Mouse (Mus musculus): ENCODE measurements around the gene Errfi1. TPM values are rescaled to one million over a fixed set of nuclear protein-coding genes. Genes with fewer than 3 reads are reported as not detected.
A peak's percentile ranks its signal among the peaks of the same experiment; 100 is the strongest.
"Not testable (repeated sequence)": the region's sequence is repeated elsewhere in the genome, so short reads cannot be mapped to it uniquely, and the experiment has no call there.

The Errfi1 gene
- polyA plus RNA-seq, 1 experiment from 2014 or later: 10.7 TPM

DNA sequence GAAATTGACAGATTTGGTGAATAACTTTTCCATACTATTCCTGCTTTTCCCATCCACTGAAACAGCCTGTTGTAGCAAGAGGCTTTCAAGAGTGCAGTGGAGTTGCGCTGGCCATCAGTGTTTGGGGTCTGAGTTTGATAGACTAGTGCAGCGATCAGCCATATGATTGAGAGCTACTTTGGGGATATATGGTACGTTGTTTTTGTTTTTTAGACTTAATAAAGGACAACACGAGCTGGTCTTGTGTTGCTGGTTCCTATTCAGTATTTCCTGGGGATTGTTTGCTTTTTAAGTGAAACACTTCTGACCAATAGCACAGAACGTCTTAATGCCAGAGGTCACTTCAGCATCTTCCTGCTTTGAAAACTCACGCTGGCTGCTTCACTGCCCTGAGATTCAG is 14.4 kb downstream of the Errfi1 start:
- Histone ChIP-seq H3K4me1 (replicated peaks) (peaks cover 29% of the 10 kb centered on the region), H3K4me2 (no peak overlapping the region), H3K36me3 (peaks cover 25% of the 10 kb centered on the region), H3K4me3 (no peak overlapping the region), H3K27ac (no peak overlapping the region), H3K27me3 (no peaks in the 10 kb centered on the region), H3K9me3 (replicated peaks) (no peaks in the 10 kb centered on the region), H3K9ac (no peak overlapping the region)
- ATAC-seq (replicated peaks; ENCODE audit: insufficient number of reproducible peaks, insufficient read depth, low FRiP score, low read depth): no peak
- 79% methylated on average over 6 of the region's 6 CpGs for WGBS

DNA sequence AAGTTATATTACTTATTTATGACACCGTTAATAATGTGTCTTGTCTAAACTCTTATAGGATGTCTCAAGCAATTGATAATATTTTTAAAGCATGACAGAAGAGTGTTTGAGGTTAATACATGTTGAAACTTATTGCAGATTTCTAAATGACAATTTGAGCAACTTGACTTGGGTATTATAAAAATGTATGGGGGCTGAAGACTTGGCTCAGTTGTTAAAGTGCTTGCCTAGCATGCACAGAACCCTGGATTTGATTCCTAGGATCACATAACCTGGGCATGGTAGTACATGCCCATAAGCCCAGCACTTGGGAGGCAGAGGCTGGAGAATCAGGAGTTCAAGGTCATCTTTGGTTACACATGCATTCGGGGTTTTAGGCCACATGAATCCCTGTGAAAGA is 15.1 kb downstream of the Errfi1 start:
- no peak overlapping the region for H3K27ac ChIP-seq
- H3K36me3 ChIP-seq: peaks cover 25% of the 10 kb centered on the region
- H3K9me3 ChIP-seq (replicated peaks): no peaks in the 10 kb centered on the region
- no peaks in the 10 kb centered on the region for H3K27me3 ChIP-seq
- H3K4me3 ChIP-seq: no peak overlapping the region
- ATAC-seq (replicated peaks; ENCODE audit: insufficient number of reproducible peaks, insufficient read depth, low FRiP score, low read depth): no peak
- WGBS: 79% methylated on average over 2 of the region's 2 CpGs
- H3K9ac ChIP-seq: no peak overlapping the region
- H3K4me1 ChIP-seq (replicated peaks): peaks cover 29% of the 10 kb centered on the region
- H3K4me2 ChIP-seq: no peak overlapping the region

DNA sequence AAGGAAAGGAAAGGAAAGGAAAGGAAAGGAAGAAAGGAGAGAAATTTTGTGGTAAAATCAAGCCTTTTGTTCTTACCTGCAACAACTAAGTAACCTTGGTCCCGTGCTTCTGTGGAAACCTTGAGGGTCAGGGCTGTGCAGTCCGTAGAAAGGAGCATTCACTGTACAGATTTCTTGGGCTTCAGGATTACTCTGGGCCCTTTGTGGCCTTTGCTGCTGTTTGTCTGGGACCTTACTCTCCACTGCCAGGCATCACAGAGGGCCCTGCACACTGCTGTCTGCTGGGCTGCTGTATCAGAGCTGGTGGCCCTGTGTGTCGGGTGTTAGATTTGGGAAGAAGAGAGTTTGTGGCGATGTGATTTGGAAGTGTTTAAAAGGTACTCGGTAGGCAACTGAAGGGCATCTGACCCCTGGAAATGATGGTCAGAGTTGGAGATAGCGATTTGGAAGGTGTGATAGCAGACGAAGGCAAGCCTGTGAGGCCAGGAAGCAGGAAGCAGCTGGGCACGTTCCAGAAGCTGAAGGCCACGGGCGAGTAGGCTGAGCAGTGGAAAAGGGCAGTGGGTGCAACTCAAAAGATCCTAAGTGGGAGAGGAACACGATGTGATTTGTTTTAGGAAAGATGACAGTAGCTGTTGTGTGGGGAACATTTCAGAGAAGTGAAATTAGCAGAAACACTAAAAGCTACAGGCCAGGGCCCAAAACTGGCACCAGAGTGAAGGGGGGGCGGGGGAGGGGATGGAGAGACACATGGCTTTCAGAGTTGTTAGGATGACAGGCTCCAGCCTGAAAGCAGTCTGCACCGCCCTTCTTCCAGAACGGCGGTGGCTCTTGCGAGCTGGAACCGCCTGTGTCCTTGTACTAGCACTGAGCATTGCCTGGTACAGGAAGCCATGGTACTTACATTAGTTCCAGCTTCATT is 15.8 kb downstream of the Errfi1 start:
- WGBS: 48% methylated on average over 17 of the region's 17 CpGs
- Histone ChIP-seq H3K36me3 (peaks cover 25% of the 10 kb centered on the region), H3K9me3 (replicated peaks) (no peaks in the 10 kb centered on the region), H3K4me3 (no peak overlapping the region), H3K9ac (no peak overlapping the region), H3K27me3 (no peaks in the 10 kb centered on the region), H3K4me2 (no peak overlapping the region), H3K27ac (peak overlapping the region; percentile 13; the same call in 1 of the 2 replicates), H3K4me1 (replicated peaks) (peaks cover 29% of the 10 kb centered on the region)
- ATAC-seq (replicated peaks; ENCODE audit: insufficient number of reproducible peaks, insufficient read depth, low FRiP score, low read depth): no peak

DNA sequence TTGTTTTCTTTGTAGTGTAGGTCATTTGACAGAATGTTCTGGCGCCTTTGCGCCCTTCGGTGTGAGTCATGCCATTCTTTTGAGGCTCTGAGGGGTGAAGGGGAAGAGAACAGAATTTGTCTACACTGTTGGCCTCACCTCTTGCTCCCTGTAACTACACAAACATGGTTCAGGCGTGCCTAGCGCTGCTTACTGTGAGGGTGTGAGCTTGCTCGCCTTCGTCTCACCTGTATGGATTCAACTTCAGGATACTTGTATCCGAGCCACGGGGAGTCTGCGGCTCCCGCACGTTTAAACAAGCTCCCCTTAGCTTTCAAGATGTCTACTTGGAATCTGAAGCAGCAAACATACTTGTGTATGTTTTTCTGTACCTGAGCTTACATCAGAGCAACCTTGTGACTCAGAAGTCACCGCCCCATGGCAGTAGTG is 17.3 kb downstream of the Errfi1 start:
- no peaks in the 10 kb centered on the region for H3K27me3 ChIP-seq
- H3K9ac ChIP-seq: no peak overlapping the region
- H3K36me3 ChIP-seq: peaks cover 21% of the 10 kb centered on the region
- H3K4me1 ChIP-seq (replicated peaks): peaks cover 29% of the 10 kb centered on the region
- no peak for ATAC-seq (replicated peaks; ENCODE audit: insufficient number of reproducible peaks, insufficient read depth, low FRiP score, low read depth)
- H3K4me2 ChIP-seq: no peak overlapping the region
- no peaks in the 10 kb centered on the region for H3K9me3 ChIP-seq (replicated peaks)
- no peak overlapping the region for H3K4me3 ChIP-seq
- 76% methylated on average over 13 of the region's 13 CpGs for WGBS
- H3K27ac ChIP-seq: peak overlapping the region; percentile 60

DNA sequence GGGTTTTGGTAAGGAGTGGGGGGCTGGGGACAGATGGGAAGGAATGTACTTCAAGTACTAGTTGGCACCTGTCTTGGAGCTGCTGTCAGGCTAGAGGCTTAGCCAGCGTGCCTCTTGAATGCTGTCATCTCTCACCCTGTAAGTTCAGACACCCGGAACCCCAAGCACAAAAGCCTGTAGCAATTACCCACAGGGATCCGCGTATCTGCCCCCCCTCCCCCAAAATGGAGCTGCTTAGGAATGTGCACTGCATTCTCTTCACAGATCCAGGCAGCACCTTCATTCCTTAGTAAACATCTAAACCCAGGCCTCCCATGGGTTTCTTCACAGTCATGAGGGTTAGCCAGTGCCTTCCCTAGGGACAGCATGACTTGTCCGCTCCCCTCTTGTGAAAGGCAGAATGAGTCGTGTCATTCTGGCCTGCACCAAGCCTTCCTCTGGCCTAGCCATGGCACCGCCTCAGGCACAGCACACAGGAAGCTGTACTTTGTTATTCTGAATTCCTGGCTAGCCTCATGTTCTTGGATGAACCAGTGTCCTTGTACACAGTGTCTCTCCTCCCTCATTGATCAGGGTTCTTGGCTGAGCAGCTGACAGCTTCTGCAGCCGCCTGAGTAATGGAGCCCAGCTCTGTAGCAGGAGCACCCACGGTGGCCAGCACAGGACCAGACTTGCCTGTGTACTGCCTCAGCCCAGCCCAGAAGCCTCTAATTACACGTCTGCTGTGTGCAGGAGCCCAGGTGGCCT is 17.8 kb downstream of the Errfi1 start:
- 26% methylated on average over 10 of the region's 10 CpGs for WGBS
- H3K4me3 ChIP-seq: no peak overlapping the region
- no peaks in the 10 kb centered on the region for H3K27me3 ChIP-seq
- H3K9ac ChIP-seq: no peak overlapping the region
- H3K4me1 ChIP-seq (replicated peaks): peaks cover 29% of the 10 kb centered on the region
- peak overlapping the region; percentile 60 for H3K27ac ChIP-seq
- H3K4me2 ChIP-seq: no peak overlapping the region
- H3K36me3 ChIP-seq: peaks cover 15% of the 10 kb centered on the region
- no peaks in the 10 kb centered on the region for H3K9me3 ChIP-seq (replicated peaks)
- ATAC-seq (replicated peaks; ENCODE audit: insufficient number of reproducible peaks, insufficient read depth, low FRiP score, low read depth): peak; percentile 63

DNA sequence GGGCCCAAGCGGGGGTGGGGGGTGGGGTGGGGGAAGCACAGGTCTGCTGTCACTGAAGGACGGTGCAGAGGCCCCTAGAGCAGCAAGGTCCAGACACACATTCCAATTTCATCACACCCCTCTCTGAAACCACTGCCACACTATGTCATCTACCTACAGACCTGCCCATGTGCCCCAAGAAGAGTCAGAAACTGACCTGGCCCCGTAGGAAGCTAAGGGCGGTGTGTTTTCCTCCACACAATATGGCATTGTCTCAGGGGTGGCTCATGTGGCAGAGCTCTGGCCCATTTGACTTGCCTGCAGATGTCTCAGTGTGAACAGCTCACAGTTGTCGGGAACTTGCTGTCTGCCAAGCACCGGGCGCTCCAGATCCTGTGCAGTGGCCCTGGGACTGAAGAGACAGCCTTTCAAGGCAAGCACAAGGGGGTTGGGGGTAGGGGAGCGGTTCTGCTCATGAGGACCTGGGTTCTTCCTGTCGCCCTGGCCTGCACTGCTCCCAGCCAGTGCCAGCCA is 18.5 kb downstream of the Errfi1 start:
- peak overlapping the region; percentile 60 for H3K27ac ChIP-seq
- no peak for ATAC-seq (replicated peaks; ENCODE audit: insufficient number of reproducible peaks, insufficient read depth, low FRiP score, low read depth)
- no peaks in the 10 kb centered on the region for H3K27me3 ChIP-seq
- 41% methylated on average over 9 of the region's 9 CpGs for whole genome bisulfite sequencing
- peaks cover 9% of the 10 kb centered on the region for H3K36me3 ChIP-seq
- peaks cover 29% of the 10 kb centered on the region for H3K4me1 ChIP-seq (replicated peaks)
- H3K9ac ChIP-seq: no peak overlapping the region
- H3K9me3 ChIP-seq (replicated peaks): no peaks in the 10 kb centered on the region
- no peak overlapping the region for H3K4me3 ChIP-seq
- H3K4me2 ChIP-seq: no peak overlapping the region

DNA sequence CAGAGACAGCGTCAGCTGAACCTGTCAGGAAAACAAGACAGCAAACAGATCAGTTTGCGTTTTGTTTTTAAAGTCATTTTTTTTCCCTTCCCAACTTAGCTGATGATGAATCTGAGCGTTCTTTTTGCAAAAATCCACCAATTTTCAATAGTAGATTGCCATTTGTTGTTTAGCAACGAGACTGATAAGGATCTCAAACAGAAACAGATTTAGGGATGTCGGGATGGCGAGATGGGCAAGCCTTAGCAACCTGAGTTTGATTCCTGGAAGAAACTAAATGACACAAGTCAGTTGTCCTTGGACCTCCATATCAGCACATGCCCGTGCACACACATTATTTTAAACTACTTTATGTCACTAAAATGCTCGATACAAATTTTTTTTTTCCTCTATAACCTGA is 19.0 kb downstream of the Errfi1 start:
- H3K9me3 ChIP-seq (replicated peaks): no peaks in the 10 kb centered on the region
- no peak overlapping the region for H3K4me2 ChIP-seq
- peaks cover 4% of the 10 kb centered on the region for H3K36me3 ChIP-seq
- H3K27me3 ChIP-seq: no peaks in the 10 kb centered on the region
- no peak overlapping the region for H3K4me3 ChIP-seq
- H3K9ac ChIP-seq: no peak overlapping the region
- peaks cover 29% of the 10 kb centered on the region for H3K4me1 ChIP-seq (replicated peaks)
- no peak for ATAC-seq (replicated peaks; ENCODE audit: insufficient number of reproducible peaks, insufficient read depth, low FRiP score, low read depth)
- peak overlapping the region; percentile 60; the same call in 1 of the 2 replicates for H3K27ac ChIP-seq
- WGBS: 70% methylated on average over 8 of the region's 8 CpGs

DNA sequence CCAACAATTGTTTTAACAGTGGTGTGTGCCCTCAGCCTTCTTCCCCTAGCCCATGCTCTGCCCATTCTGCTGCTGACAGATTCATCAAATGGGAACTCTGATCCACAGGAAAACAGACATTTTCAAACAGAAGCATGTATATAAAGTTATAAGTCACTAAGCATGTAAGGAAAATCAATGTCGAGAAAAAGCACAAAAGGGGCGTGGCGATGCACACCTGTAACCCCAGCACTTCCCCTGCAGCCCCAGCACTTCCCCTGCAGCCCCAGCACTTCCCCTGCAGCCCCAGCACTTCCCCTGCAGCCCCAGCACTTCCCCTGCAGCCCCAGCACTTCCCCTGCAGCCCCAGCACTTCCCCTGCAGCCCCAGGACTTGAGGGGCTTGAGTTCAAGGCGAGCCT is 20.7 kb downstream of the Errfi1 start:
- not testable (repeated sequence) for H3K36me3 ChIP-seq; H3K9ac ChIP-seq; H3K4me3 ChIP-seq; H3K9me3 ChIP-seq (replicated peaks); ATAC-seq (replicated peaks; ENCODE audit: insufficient number of reproducible peaks, insufficient read depth, low FRiP score, low read depth); H3K4me2 ChIP-seq; H3K27ac ChIP-seq; H3K27me3 ChIP-seq
- H3K4me1 ChIP-seq (replicated peaks): peaks cover 27% of the 10 kb centered on the region
- 71% methylated on average over 4 of the region's 4 CpGs for whole genome bisulfite sequencing

DNA sequence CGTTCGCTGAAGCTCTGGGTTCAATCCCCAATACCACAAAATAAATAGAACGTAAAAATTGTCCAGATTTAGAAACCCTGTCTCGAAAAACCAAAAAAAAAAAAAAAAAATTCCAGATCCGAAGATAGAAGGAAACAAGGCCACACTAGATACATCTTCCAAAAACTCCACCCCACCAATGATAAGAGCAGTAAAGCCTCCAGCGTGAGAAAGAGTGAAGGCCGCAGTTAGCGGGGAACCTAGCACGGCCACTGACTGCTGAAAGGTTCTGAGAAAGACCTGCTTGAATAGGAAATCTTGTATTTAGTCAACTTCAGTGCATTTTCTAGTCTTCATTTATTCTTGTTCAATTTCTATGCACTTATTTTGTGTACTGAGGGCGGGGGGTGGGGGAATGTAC is 21.7 kb downstream of the Errfi1 start:
- Histone ChIP-seq H3K9me3 (replicated peaks) (peaks cover 8% of the 10 kb centered on the region; the same call in 1 of the 2 replicates), H3K27me3 (no peaks in the 10 kb centered on the region), H3K9ac (no peak overlapping the region), H3K4me1 (replicated peaks) (peaks cover 17% of the 10 kb centered on the region), H3K36me3 (no peaks in the 10 kb centered on the region), H3K4me2 (no peak overlapping the region), H3K4me3 (no peak overlapping the region), H3K27ac (no peak overlapping the region)
- WGBS: 76% methylated on average over 10 of the region's 10 CpGs
- ATAC-seq (replicated peaks; ENCODE audit: insufficient number of reproducible peaks, insufficient read depth, low FRiP score, low read depth): no peak

DNA sequence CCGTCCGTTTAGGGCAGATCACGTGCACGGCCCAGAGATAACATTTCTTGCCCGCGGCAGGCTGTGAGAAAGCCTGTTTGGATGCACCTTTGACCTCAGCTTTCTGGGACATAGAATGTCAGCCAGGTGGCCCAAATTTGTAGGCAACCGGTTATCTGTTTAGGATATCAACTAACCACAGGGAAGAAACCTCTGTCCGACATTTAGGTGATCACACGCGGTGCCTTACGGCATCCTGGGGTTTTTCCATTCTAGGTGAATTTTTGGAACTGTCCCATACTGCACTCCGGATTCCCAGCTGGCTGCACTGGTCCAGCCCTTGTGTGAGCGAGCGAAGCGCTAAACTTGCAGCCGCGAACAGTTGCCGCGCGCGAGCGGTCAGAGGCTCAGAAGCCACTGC is 25.9 kb downstream of the Errfi1 start:
- Histone ChIP-seq H3K27me3 (no peaks in the 10 kb centered on the region), H3K4me3 (no peak overlapping the region), H3K9ac (no peak overlapping the region), H3K4me2 (no peak overlapping the region), H3K9me3 (replicated peaks) (peaks cover 8% of the 10 kb centered on the region; the same call in 1 of the 2 replicates), H3K36me3 (no peaks in the 10 kb centered on the region), H3K27ac (no peak overlapping the region), H3K4me1 (replicated peaks) (no peaks in the 10 kb centered on the region)
- no peak for ATAC-seq (replicated peaks; ENCODE audit: insufficient number of reproducible peaks, insufficient read depth, low FRiP score, low read depth)
- 86% methylated on average over 22 of the region's 22 CpGs for WGBS

DNA sequence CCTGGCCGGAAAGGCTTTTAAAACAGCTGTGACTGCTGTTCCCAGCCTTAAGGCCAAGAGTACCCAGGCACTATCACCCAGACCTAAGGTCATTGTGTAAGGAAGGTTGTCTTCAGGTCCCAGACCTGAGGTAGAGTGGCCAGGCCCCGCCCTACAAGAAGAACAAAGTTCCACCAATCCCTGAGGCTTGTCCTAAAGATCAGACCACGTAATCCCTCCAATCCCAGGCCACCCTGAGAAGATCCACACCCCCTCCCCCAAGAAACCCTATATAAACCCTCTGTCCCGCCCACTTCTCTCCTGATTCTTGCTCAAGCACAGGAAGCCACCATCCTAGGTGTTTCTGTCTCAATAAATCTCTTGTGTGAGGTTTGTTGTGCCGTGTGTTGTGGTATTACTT is 26.6 kb downstream of the Errfi1 start:
- Histone ChIP-seq H3K4me3 (no peak overlapping the region), H3K9me3 (replicated peaks) (peaks cover 8% of the 10 kb centered on the region; the same call in 1 of the 2 replicates), H3K36me3 (no peaks in the 10 kb centered on the region), H3K4me1 (replicated peaks) (no peaks in the 10 kb centered on the region), H3K9ac (no peak overlapping the region), H3K27ac (no peak overlapping the region), H3K4me2 (no peak overlapping the region), H3K27me3 (no peaks in the 10 kb centered on the region)
- 82% methylated on average over 5 of the region's 5 CpGs for WGBS
- ATAC-seq (replicated peaks; ENCODE audit: insufficient number of reproducible peaks, insufficient read depth, low FRiP score, low read depth): no peak
